Mouse (Mus musculus): Measurements from ENCODE around the gene Clic4.

DNA sequence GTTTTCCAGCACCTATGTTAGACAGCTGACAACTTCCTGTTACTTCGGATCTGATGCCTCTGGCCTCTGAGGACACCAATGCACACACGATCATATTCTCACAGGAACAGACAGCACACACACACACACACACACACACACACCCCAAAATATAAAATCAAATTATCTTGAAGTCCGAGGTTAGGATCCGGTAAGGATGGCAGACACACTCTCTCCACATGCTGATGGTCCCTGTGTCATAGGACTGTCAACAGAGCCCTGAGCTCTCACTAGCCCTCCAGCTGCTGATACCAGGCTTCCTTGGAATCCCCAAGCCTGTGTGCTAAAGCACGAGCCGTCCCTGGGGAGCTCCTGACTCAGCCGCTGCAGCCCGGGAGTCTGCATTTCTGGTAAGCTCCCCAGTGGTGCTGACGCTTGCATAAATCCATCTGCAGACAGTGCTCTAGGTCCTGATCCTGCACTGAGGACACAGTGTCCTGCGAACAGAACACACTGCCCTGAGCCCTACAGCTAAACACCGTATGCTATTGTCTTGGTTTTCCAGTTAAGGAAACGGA lies 83.1 kb downstream of the Clic4 start:
- TF ChIP-seq POLR2A (IDR thresholded peaks at IDR 0.05; ENCODE audit: insufficient read depth, low read depth, low read length) (no peak), CTCF (IDR thresholded peaks at IDR 0.05) (no peak), EP300 (IDR thresholded peaks at IDR 0.05; ENCODE audit: insufficient read depth, low read depth, low read length) (no peak)
